Mouse (Mus musculus) right cerebral cortex, postnatal 14 days (tissue): ENCODE results near the gene Chst5.
"Not testable (repeated sequence)": the region's sequence is repeated elsewhere in the genome, so short reads cannot be mapped to it uniquely, and the experiment has no call there.

ENCODE experiments used
- DNase-seq: peaks from one replicate; pipeline ENCODE4 v3.0.0; 2022

Gene Chst5

DNA sequence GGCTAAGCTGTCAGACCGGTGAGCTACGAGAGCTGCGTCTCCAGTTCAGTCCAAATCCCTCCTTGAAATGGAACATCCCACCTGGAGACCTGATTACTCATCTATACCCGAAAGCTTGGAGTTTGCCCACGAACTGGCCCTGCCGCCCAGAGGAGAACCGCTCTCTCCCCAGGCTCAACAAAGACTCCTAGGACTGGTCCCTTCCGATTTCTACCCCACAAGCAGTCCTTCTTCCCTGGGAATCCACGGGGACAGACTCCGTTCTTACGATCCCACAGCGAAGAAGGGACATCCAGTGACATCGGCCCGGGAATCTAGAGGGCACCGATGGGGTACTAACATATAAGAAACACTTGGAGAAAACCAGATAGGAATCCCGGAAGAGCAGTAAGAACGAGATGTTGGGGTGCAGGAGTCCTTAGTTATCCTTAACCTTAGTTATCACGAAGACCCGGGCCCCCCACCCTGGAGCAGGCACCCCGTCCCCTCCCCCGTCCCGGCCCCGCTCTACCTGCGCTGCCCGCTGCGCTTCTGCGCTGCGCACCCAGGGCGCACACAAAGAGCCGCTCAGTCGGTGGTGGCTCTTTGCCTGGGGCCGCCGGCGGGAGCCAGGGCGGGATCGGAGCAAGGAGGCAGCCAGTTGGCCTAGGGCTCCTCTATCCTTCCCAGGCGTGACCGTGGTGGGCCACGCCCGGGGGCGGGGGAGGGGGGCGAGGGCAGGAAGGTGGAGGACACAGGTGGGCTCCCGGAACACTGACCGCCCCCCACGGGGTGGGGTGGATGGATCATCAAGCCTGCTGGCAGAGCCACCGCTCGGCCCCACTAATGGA lies at the start of gene Chst5:
TSS of gene Chst5 (minus strand) at position 827 of the 830 bp plus-strand sequence.
- no peak for DNase-seq

DNA sequence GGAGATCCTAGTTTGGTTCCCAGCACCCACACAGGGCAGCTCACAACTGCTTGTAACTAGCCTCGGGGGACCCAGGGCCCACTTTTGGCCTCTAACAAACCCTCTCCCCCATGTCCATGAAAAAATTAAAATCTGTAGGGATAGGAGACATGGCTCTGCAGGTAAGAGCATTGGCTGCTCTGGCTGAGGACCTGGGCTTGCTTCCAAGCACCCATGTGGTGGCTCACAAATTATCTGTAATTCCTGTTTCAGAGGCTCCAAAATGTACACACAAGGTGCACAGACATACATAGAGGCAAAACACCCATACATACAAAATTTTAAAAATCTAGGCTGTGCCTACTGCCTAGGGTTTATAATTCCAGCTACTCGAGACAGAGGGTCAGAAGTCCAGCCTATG lies 47.0 kb upstream of the Chst5 start:
- DNase-seq: no peak

DNA sequence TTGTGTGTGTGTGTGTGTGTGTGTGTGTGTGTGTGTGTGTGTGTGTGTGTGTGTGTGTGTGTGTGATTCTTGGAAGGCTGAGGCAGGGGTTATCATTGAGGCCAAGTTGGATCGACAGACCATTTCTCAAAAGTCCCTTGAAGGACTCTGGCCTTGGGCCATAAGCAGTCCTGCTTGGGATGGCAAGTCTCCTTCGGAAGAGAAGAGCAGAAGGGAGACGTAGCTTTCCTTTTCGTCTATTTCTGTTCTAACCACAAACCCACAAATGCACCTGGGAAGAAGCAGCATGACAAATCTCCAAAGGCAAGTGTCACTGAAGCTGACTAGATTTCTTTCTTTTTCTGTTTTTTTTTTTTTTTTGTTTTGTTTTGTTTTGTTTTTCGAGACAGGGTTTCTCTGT lies 45.6 kb upstream of the Chst5 start:
- DNase-seq: no peak

- DNase-seq: no peak
Observed at GRCm38 (mm10) chr8:111954844-111955594, 44.8 kb upstream of the Chst5 start.

DNA sequence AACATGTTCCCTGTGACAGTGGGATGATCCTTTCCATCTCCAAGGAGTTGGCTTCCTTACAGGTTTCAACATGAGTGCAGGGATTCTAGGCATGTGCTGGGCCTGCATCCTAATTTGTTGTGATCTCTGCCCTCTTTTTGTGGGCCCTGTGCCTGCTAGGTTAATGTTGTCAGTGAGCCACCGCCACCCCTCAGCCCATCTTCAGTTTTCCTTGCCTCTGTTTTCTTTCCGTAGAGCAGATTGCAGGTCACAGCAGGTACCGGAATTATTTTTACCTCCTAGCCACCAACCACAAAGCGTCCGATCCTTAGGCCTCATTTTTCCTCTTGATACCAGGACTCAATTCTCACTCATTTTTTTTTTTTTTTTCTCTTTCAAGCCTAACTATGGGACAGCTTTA lies 41.7 kb upstream of the Chst5 start:
- DNase-seq: no peak

DNA sequence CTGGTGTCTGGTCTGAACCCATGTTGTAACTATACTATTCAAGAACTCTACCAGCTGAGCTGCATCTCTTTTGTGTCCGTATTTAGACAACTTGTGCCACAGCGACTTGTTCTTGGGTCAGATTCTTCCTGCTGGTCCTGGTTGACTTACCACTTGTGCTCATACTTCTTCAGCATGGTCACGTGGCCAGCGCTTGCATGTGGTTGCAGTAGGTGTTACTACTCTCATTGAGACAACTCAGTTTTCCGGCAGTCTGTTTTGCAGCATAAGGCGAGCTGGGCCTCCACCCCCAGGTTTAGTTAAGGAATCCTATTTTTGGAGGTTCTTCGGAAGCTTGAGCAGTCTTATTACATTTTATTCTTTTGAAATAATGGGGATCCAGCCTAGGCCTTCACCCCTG lies 41.1 kb upstream of the Chst5 start:
- DNase-seq: peak; percentile 53

DNA sequence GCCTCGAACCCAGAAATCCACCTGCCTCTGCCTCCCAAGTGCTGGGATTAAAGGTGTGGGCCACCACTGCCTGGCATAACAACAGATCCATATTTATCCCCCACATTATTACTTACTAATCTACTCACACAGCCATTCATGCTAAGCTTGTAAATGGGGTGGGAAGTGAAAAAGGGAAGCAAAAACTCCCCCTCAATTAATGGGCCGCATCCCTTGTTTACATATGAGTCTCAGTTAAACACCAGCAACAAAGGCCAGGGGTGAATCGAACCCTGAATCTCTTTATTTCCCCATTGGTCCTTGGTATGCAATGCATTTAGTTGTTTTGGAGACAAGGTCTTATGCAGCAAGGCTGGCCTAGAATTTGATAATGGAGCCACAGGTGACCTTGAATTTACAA lies 40.6 kb upstream of the Chst5 start:
- no peak for DNase-seq

DNA sequence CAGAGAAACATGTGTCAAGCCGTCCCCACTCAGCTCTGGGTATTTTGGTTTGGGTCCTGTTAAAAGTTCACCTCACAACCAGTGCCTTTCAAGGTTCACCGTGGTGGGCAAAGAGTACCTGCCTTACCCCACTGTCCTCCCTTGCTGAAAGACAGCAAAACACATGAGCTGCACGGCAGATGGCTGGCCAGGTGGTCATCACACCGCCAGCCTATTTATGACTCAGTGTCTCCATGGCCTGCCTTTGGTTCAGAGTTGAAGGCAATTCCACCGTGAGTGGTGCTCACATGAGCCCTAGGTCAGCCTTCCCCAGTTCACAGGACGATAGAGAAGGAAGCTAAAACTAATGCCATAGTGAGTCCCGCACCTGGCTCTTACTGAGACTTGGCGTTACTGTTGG lies 37.7 kb upstream of the Chst5 start:
- DNase-seq: no peak

DNA sequence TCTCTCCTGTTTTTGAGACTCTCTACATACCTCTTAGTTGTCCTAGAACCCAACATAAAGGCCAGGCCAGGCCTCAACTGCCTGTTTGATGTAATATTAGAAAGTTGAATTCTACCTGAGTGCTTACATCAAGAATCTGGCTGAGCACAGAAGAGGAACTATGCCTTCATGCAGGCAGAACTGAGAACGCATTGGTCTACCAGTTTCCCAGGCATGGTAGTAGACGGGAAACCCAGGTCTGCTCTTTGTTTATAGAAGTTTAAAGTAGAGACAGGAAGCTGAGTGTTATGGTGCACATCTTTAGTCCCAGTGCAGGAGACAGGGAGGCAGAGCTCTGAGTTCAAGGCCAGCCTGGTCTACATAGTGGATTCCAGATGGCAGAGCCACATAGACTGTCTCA lies 36.9 kb upstream of the Chst5 start:
- DNase-seq: no peak

GRCm38 (mm10) chr8:111943544-111943943 lies 33.3 kb upstream of the Chst5 start:
- no peak for DNase-seq

DNA sequence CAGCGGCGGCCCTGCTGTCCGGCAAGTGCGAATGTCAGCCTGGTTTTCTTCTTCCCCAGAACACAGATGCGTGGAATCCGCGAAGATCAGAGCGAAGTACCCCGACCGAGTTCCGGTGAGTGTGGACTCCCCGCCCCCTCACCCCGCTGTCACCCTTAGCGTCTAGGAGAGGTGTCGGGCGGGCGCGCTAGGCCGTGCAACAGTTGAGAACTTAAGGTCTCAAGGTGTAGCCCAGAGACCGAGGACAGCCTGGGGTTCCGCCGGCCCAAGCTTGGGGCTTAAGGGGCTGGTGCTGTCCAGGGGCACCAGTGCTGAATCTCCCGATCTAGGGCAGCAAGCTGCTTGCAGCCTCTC lies 30.8 kb upstream of the Chst5 start:
- peak; percentile 32 for DNase-seq

DNA sequence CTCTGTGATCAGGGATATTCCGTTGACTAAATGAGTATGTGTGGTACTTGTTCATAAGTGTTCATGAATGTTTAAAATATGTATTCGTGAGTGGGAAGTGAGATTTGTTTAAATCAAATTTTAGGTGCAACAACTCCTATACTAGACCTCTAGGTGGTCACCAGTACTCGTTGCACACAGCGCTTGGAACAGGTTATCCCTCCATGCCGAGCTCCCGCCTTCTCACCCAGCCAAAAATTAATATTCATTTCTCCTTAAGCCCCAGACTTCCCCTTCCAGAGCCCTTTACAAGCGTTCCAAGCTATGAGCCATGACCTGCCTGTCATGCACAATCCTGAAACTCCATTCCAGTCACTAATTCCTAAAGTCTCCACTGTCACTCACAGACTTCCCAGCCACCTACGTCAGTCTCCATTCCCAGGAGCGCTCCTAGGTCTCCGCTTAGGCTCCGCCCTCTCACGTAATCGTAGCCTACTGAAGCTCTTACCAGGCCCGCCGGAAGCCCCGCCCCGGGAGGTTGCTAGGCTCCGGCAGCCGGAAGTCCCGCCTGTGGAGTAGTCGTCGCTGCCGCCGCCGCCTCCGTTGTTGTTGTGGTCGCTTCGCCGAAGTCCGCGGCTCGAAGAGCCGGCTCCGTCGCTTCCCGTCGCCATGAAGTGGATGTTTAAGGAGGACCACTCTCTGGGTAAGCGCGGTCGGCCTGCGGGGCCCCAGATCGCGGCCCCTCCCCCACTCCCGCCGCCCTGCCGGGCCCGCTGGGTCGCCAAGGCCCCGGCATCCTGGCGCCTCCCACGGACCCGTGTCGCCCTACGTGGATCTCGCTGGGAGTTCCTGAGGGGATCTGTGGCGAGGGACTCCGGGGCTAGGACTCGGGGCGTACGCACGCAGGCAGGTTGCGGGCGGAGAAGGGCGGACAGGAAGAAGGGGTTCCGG lies 30.2 kb upstream of the Chst5 start, which contains the start of gene Gabarapl2:
TSS of gene Gabarapl2 (plus strand) at position 533 of the 930 bp plus-strand sequence.
- peak; percentile 96 for DNase-seq

DNA sequence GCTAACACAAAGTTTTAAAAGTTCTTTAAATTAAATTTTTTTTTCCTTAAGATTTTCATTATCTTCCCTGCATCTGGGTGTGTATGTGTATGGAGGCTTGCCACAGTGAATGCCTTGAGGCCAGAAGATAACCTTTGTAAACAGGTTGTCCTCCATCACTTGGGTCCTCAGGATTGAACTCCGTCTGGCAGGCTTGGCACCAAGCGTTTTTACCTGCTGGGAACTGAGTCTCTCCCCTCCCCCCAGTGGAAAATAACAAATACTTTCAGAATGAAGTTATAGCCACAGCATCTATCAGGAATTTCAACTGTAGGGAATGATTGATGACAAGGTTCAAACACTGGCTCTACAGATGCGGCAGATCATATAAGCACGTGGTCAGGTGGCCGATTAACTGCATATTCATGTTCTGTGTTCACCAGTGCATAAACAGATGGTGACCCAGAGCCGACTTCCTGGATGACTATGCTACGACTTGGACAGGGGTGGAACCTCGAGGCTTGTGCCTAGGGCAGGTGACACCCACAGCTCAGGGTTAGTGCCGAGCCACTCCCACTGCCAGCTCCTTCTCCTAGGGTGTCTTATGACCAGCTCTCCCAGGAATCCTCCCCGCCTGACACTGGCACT lies 29.4 kb upstream of the Chst5 start:
- DNase-seq: no peak

- not testable (repeated sequence) for DNase-seq
Observed at GRCm38 (mm10) chr8:111938076-111938985, 28.1 kb upstream of the Chst5 start.

DNA sequence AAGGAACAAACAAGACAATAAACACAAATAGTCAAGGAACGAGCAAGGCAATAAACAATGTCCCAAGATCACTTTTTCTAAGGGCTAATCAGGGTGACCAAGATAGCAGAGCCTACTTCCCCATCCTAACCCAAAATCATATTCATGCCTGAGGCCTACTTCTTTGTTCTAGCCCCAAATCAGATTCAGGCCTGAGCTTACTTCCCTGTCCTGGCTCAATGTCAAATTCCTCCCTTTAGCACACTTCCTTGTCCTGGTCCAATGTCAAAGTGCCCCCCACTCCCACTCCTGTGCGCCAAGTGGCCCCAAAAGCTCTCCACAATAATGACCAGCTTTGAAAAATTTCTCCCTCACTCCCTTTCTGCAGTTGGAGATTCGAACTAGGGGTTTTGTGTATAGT lies 26.9 kb upstream of the Chst5 start:
- DNase-seq: no peak

GRCm38 (mm10) chr8:111934201-111934600 lies 24.0 kb upstream of the Chst5 start:
- DNase-seq: no peak

- peak; percentile 90 for DNase-seq
Observed at GRCm38 (mm10) chr8:111933348-111934076, 23.3 kb upstream of the Chst5 start, which contains the start of gene Tmem231. Tmem231 (minus strand) TSS chr8:111933881.

DNA sequence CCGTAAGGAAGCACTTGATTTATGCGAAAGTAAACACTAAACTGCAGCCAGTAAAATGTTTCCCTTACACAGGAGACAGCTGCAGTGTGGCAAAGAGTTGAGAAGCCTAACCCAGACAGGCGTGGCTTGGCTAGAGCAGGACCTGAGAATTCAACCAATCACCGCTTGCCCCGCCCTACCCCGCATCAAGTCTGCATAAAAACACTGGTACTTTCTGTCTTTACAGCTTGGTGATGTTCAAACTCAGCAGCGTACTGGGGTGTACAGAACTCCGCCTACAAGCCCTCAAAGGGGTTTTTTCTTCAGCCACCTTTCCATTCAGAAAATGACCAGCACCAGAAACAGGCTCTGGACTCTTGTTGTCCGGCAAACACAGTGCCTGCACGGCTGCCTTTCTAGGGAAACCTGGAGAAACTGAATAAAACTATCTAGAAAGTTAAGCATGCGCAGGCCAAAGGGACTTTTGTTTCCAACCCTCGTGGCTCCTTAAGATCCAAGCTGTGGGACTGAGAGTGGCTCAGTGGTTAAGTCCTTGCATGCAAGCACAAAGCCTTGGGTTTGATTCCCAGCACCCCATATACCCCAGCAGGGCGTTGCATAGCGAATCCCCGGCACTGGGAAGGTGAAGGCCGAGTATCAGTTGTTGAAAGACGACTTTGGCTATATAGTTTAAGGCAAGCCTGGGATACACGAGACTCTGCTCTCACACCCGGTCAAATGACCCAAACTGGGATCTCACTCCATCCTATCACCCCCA lies 22.5 kb upstream of the Chst5 start:
- DNase-seq: no peak

DNA sequence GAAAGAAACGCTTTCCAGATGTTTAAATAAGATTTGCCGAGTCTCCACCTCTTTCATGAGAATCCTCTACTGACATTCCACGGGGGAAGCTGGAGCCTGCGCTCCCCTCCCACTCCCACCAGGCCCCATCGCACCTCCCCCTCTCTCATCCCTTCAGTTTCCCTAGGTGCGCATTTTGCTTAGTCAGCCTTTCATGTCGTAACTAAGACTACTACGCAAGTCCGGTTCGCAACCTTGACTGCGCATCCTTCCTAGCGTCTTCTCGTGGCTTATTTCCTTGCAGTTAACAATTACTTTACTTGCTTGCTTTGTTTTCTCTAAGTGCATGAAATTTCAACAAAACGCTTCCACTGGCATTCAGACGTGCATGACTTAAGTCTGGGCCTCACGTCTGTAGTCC lies 21.5 kb upstream of the Chst5 start:
- DNase-seq: no peak
